Mouse (Mus musculus) intestine, postnatal 0 days (tissue): Measurements from ENCODE around the gene Fgf12. TPM values are rescaled to one million over a fixed set of nuclear protein-coding genes. Genes with fewer than 3 reads are reported as not detected.

Experiments used
- ATAC-seq: fragments of 200-750 bp; cut with Nextera tagmentation; 2 replicates; pipeline ENCODE4 v1.8.0; 2017; ENCODE audit warnings: mild to moderate bottlenecking, moderate TSS enrichment, moderate library complexity
- H3K27ac ChIP-seq: fragments of 300-500 bp; sonication (generic); 2 replicates; pipeline ENCODE4 v1.5.1; 2014; ENCODE audit warnings: mild to moderate bottlenecking, low read depth, low read length, moderate library complexity
- H3K27me3 ChIP-seq: fragments of 300-500 bp; sonication (generic); replicated peaks from 2 replicates; pipeline ENCODE4 v1.6.1; 2014; ENCODE audit warnings: low read length, mixed read lengths; ENCODE audit not compliant: control insufficient read depth, insufficient read depth
- H3K36me3 ChIP-seq: fragments of 300-500 bp; sonication (generic); 2 replicates; pipeline ENCODE4 v1.6.1; 2014; ENCODE audit warnings: mild to moderate bottlenecking, moderate library complexity; ENCODE audit not compliant: control insufficient read depth, insufficient read depth
- H3K4me1 ChIP-seq: fragments of 300-500 bp; sonication (generic); replicated peaks from 2 replicates; pipeline ENCODE4 v1.6.1; 2014; ENCODE audit warnings: antibody characterized with exemption, low read length, mixed read lengths; ENCODE audit not compliant: control insufficient read depth, insufficient read depth
- H3K4me2 ChIP-seq: fragments of 300-500 bp; sonication (generic); replicated peaks from 2 replicates; pipeline ENCODE4 v1.6.1; 2014; ENCODE audit warnings: low read depth, mild to moderate bottlenecking, moderate library complexity
- H3K4me3 ChIP-seq: fragments of 300-500 bp; sonication (generic); 2 replicates; pipeline ENCODE4 v1.5.1; 2014; ENCODE audit warnings: low read depth, low read length
- H3K9ac ChIP-seq: fragments of 300-500 bp; sonication (generic); 2 replicates; pipeline ENCODE4 v1.6.1; 2014; ENCODE audit warnings: mild to moderate bottlenecking, low read depth, low read length
- H3K9me3 ChIP-seq: fragments of 300-500 bp; sonication (generic); 2 replicates; pipeline ENCODE4 v1.6.1; 2016; ENCODE audit warnings: mixed run types; ENCODE audit not compliant: control insufficient read depth
- CTCF ChIP-seq: sonication (generic); IDR thresholded peaks from 2 replicates; pipeline ENCODE4 v1.5.1; 2016; ENCODE audit warnings: low read depth, mild to moderate bottlenecking, control low read depth, antibody characterized with exemption, moderate library complexity
- WGBS: fragments of 180-500 bp; shearing (Covaris S2); extraction: QIAGEN DNeasy Blood & Tissue Kit; methylation state at CpG from one replicate; pipeline ENCODE4 v1.1.7; 2014; 5-methylcytosine and 5-hydroxymethylcytosine counted together
- polyA plus RNA-seq: library from polyadenylated mRNA; unstranded; fragments of >200 nt; fragmentation: Nextera tagmentation; extraction: Ambion mirVana; gene quantifications from 2 replicates; pipeline ENCODE4 v1.2.1, GENCODE M21; 2015

The Fgf12 gene
- polyA plus RNA-seq, 1 experiment from 2014 or later = 0.42 TPM

GRCm38 (mm10) chr16:28681625-28682024 is 71.2 kb downstream of the Fgf12 start:
- no peaks in the 10 kb centered on the region for H3K36me3 ChIP-seq
- no peak overlapping the region for H3K4me3 ChIP-seq
- no peak for ATAC-seq
- TF ChIP-seq CTCF = no peak
- WGBS = 87% methylated on average over 3 of the region's 3 CpGs
- no peaks in the 10 kb centered on the region for H3K27me3 ChIP-seq
- no peaks in the 10 kb centered on the region for H3K4me1 ChIP-seq
- H3K4me2 ChIP-seq = no peak overlapping the region
- no peak overlapping the region for H3K27ac ChIP-seq
- no peaks in the 10 kb centered on the region for H3K9me3 ChIP-seq
- H3K9ac ChIP-seq = no peak overlapping the region

GRCm38 (mm10) chr16:28668815-28669347 is 84.0 kb downstream of the Fgf12 start:
- Histone ChIP-seq H3K9ac (no peak overlapping the region), H3K27me3 (no peaks in the 10 kb centered on the region), H3K27ac (no peak overlapping the region), H3K36me3 (no peaks in the 10 kb centered on the region), H3K4me3 (no peak overlapping the region), H3K4me2 (no peak overlapping the region), H3K4me1 (no peaks in the 10 kb centered on the region), H3K9me3 (no peaks in the 10 kb centered on the region)
- ATAC-seq = no peak
- no peak for TF ChIP-seq CTCF
- WGBS = 75% methylated on average over 5 of the region's 5 CpGs

- H3K27me3 ChIP-seq = no peaks in the 10 kb centered on the region
- H3K4me3 ChIP-seq = no peak overlapping the region
- no peaks in the 10 kb centered on the region for H3K9me3 ChIP-seq
- no peak overlapping the region for H3K27ac ChIP-seq
- H3K4me2 ChIP-seq = no peak overlapping the region
- TF ChIP-seq CTCF = no peak
- no peak for ATAC-seq
- H3K9ac ChIP-seq = no peak overlapping the region
- 84% methylated on average over 10 of the region's 10 CpGs for WGBS
- no peaks in the 10 kb centered on the region for H3K36me3 ChIP-seq
- no peaks in the 10 kb centered on the region for H3K4me1 ChIP-seq
These were observed 100.2 kb downstream of the Fgf12 start for GRCm38 (mm10) chr16:28652640-28653039.

- Histone ChIP-seq H3K9ac (no peak overlapping the region), H3K36me3 (no peaks in the 10 kb centered on the region), H3K27me3 (no peaks in the 10 kb centered on the region), H3K27ac (no peak overlapping the region), H3K4me2 (no peak overlapping the region), H3K4me3 (no peak overlapping the region), H3K4me1 (no peaks in the 10 kb centered on the region), H3K9me3 (no peaks in the 10 kb centered on the region)
- WGBS = 58% methylated on average over 3 of the region's 3 CpGs
- no peak for TF ChIP-seq CTCF
- ATAC-seq = no peak
These were observed 102.3 kb downstream of the Fgf12 start for GRCm38 (mm10) chr16:28650589-28650988.

- WGBS = 88% methylated on average over 3 of the region's 3 CpGs
- H3K27me3 ChIP-seq = no peaks in the 10 kb centered on the region
- H3K4me3 ChIP-seq = no peak overlapping the region
- no peak overlapping the region for H3K4me2 ChIP-seq
- no peaks in the 10 kb centered on the region for H3K4me1 ChIP-seq
- H3K36me3 ChIP-seq = no peaks in the 10 kb centered on the region
- no peak overlapping the region for H3K9ac ChIP-seq
- no peaks in the 10 kb centered on the region for H3K9me3 ChIP-seq
- H3K27ac ChIP-seq = no peak overlapping the region
- TF ChIP-seq CTCF = no peak
- ATAC-seq = no peak
These were observed 107.8 kb downstream of the Fgf12 start for GRCm38 (mm10) chr16:28645030-28645429.

- Histone ChIP-seq H3K27ac (no peak overlapping the region), H3K9ac (no peak overlapping the region), H3K4me3 (no peak overlapping the region), H3K9me3 (no peaks in the 10 kb centered on the region), H3K27me3 (no peaks in the 10 kb centered on the region), H3K36me3 (no peaks in the 10 kb centered on the region), H3K4me2 (no peak overlapping the region), H3K4me1 (no peaks in the 10 kb centered on the region)
- ATAC-seq = no peak
- WGBS = 88% methylated on average over 5 of the region's 5 CpGs
- no peak for TF ChIP-seq CTCF
These were observed 121.1 kb downstream of the Fgf12 start for GRCm38 (mm10) chr16:28631721-28632120.
